Mouse (Mus musculus) CD8-positive naive resting alpha-beta T cell, adult 2 months (primary cell): ENCODE measurements around the gene Pkib.

Experiments used
- DNase-seq, 2 experiments: peaks; one replicate each; pipeline ENCODE4 v3.0.0; 2022; ENCODE audit warnings: low read depth in 2 of 2, low spot score in 2 of 2

Gene Pkib

GRCm38 (mm10) chr10:57731672-57732071 is 99.9 kb downstream of the Pkib start:
- DNase-seq = no peak

GRCm38 (mm10) chr10:57740733-57741132 is 109.0 kb downstream of the Pkib start:
- DNase-seq = no peak

- no peak for DNase-seq
Observed at GRCm38 (mm10) chr10:57741351-57741750, 109.6 kb downstream of the Pkib start.

- no peak for DNase-seq
Observed at GRCm38 (mm10) chr10:57743045-57743444, 111.3 kb downstream of the Pkib start.

- DNase-seq = peak; percentile 39 to 62
Observed at GRCm38 (mm10) chr10:57743606-57744016, 111.8 kb downstream of the Pkib start.

- DNase-seq = no peak
Observed at GRCm38 (mm10) chr10:57744128-57744765, 112.5 kb downstream of the Pkib start.

GRCm38 (mm10) chr10:57745452-57745851 is 113.7 kb downstream of the Pkib start:
- DNase-seq = no peak

GRCm38 (mm10) chr10:57747127-57747526 is 115.3 kb downstream of the Pkib start:
- no peak for DNase-seq

GRCm38 (mm10) chr10:57753343-57753742 is 121.6 kb downstream of the Pkib start:
- peak; percentile 37 to 56 for DNase-seq

- no peak for DNase-seq
Observed at GRCm38 (mm10) chr10:57755201-57755736, 123.5 kb downstream of the Pkib start.

GRCm38 (mm10) chr10:57758999-57759398 is 127.2 kb downstream of the Pkib start:
- DNase-seq = no peak

- no peak for DNase-seq
Observed at GRCm38 (mm10) chr10:57760694-57761093, 128.9 kb downstream of the Pkib start.

- DNase-seq = no peak
Observed at GRCm38 (mm10) chr10:57763044-57763443, 131.3 kb downstream of the Pkib start.

- DNase-seq = no peak
Observed at GRCm38 (mm10) chr10:57783289-57784130, 151.7 kb downstream of the Pkib start.

GRCm38 (mm10) chr10:57784131-57784875 is 152.5 kb downstream of the Pkib start:
- DNase-seq = no peak

- DNase-seq = no peak
Observed at GRCm38 (mm10) chr10:57784876-57785150, 153.0 kb downstream of the Pkib start, which contains the start of gene Fabp7. Gene Fabp7, plus strand, starts transcription at chr10:57784881.

- no peak for DNase-seq
Observed at GRCm38 (mm10) chr10:57785552-57785951, 153.8 kb downstream of the Pkib start.
